Mouse (Mus musculus) kidney, embryonic 14.5 days (tissue): ENCODE measurements at regions not wholly inside any gene's neighbourhood (a gene's known extent, or its start where the extent isn't known, plus 50 kb on each side); places are given as distances from the start of the nearest gene placed in this dataset.

Experiments
- ATAC-seq: fragments of 200-750 bp; cut with Nextera tagmentation; 2 replicates; pipeline ENCODE4 v1.8.0; 2017; ENCODE audit warnings: moderate number of reproducible peaks, mild to moderate bottlenecking, moderate TSS enrichment, moderate library complexity; ENCODE audit not compliant: low FRiP score, low TSS enrichment
- H3K27ac ChIP-seq: fragments of 300-500 bp; sonication (generic); 2 replicates; pipeline ENCODE4 v1.5.1; 2014; ENCODE audit warnings: low read depth, mild to moderate bottlenecking, low read length, moderate library complexity, mixed read lengths
- H3K27me3 ChIP-seq: fragments of 300-500 bp; sonication (generic); 2 replicates; pipeline ENCODE4 v1.6.1; 2014; ENCODE audit warnings: mild to moderate bottlenecking, low read length; ENCODE audit not compliant: control insufficient read depth, insufficient read depth
- H3K36me3 ChIP-seq: fragments of 300-500 bp; sonication (generic); 2 replicates; pipeline ENCODE4 v1.6.1; 2014; ENCODE audit warnings: low read length, mixed read lengths; ENCODE audit not compliant: control insufficient read depth, insufficient read depth
- H3K4me1 ChIP-seq: fragments of 300-500 bp; sonication (generic); 2 replicates; pipeline ENCODE4 v1.6.1; 2014; ENCODE audit warnings: low read length, mixed read lengths; ENCODE audit not compliant: control insufficient read depth, insufficient read depth
- H3K4me2 ChIP-seq: fragments of 300-500 bp; sonication (generic); replicated peaks from 2 replicates; pipeline ENCODE4 v1.6.1; 2014; ENCODE audit warnings: low read depth, mild to moderate bottlenecking, low read length
- H3K4me3 ChIP-seq: fragments of 300-500 bp; sonication (generic); 2 replicates; pipeline ENCODE4 v1.5.1; 2014; ENCODE audit warnings: mild to moderate bottlenecking, low read length
- H3K9ac ChIP-seq: fragments of 300-500 bp; sonication (generic); 2 replicates; pipeline ENCODE4 v1.6.1; 2014; ENCODE audit warnings: low read depth, mild to moderate bottlenecking, low read length, moderate library complexity
- H3K9me3 ChIP-seq: fragments of 300-500 bp; sonication (generic); 2 replicates; pipeline ENCODE4 v1.6.1; 2016; ENCODE audit warnings: low read length; ENCODE audit not compliant: control insufficient read depth
- WGBS: fragments of 180-500 bp; shearing (Covaris S2); extraction: QIAGEN DNeasy Blood & Tissue Kit; methylation state at CpG from one replicate; pipeline ENCODE4 v1.1.7; 2014; 5-methylcytosine and 5-hydroxymethylcytosine counted together

GRCm38 (mm10) chr16:21364885-21365284 lies 58.0 kb upstream of the Vps8 start:
- Histone ChIP-seq H3K27ac (no peak overlapping the region), H3K4me3 (no peak overlapping the region), H3K9me3 (no peaks in the 10 kb centered on the region), H3K4me2 (no peak overlapping the region), H3K36me3 (no peaks in the 10 kb centered on the region), H3K4me1 (no peaks in the 10 kb centered on the region), H3K9ac (no peak overlapping the region), H3K27me3 (no peaks in the 10 kb centered on the region)
- ATAC-seq: no peak
- WGBS: 60% methylated on average over 8 of the region's 8 CpGs

- no peak overlapping the region for H3K9ac ChIP-seq
- H3K36me3 ChIP-seq: no peaks in the 10 kb centered on the region
- no peaks in the 10 kb centered on the region for H3K9me3 ChIP-seq
- no peak for ATAC-seq
- H3K27me3 ChIP-seq: no peaks in the 10 kb centered on the region
- 35% methylated on average over 8 of the region's 8 CpGs for WGBS
- H3K27ac ChIP-seq: no peak overlapping the region
- H3K4me1 ChIP-seq: no peaks in the 10 kb centered on the region
- no peak overlapping the region for H3K4me3 ChIP-seq
- H3K4me2 ChIP-seq: no peak overlapping the region
These were observed 55.5 kb upstream of the Vps8 start for GRCm38 (mm10) chr16:21367449-21367848.

- H3K4me2 ChIP-seq: no peak overlapping the region
- no peaks in the 10 kb centered on the region for H3K9me3 ChIP-seq
- WGBS: 83% methylated on average over 1 of the region's 1 CpGs
- no peaks in the 10 kb centered on the region for H3K36me3 ChIP-seq
- no peak overlapping the region for H3K4me3 ChIP-seq
- ATAC-seq: no peak
- H3K27ac ChIP-seq: no peak overlapping the region
- H3K4me1 ChIP-seq: no peaks in the 10 kb centered on the region
- H3K9ac ChIP-seq: no peak overlapping the region
- no peaks in the 10 kb centered on the region for H3K27me3 ChIP-seq
These were observed 54.1 kb upstream of the Vps8 start for GRCm38 (mm10) chr16:21368821-21369220.

- Histone ChIP-seq H3K4me3 (no peak overlapping the region), H3K27me3 (no peaks in the 10 kb centered on the region), H3K9ac (no peak overlapping the region), H3K9me3 (no peaks in the 10 kb centered on the region), H3K4me1 (no peaks in the 10 kb centered on the region), H3K36me3 (no peaks in the 10 kb centered on the region), H3K27ac (no peak overlapping the region), H3K4me2 (no peak overlapping the region)
- 0 out of 2 replicates have a peak, but pooled peaks have one; percentile 18 for ATAC-seq
- WGBS: 49% methylated on average over 12 of the region's 12 CpGs
These were observed 53.1 kb upstream of the Vps8 start for GRCm38 (mm10) chr16:21369569-21370512.
